Mouse (Mus musculus) activated CD4-positive, CD25-positive, alpha-beta regulatory T cell, adult 4 months (primary cell): ENCODE data around the gene Olfr368. TPM values are rescaled to one million over a fixed set of nuclear protein-coding genes. Genes with fewer than 3 reads are reported as not detected.

Experiments used
- ATAC-seq: one replicate; pipeline ENCODE4 v1.8.0; 2017
- polyA plus RNA-seq, 2 experiments: library from polyadenylated mRNA; unstranded; fragments of 100-300 nt; shearing (Covaris generic); gene quantifications; one replicate each; pipeline ENCODE4 v1.2.1; 2017

The Olfr368 gene
- not detected for polyA plus RNA-seq

GRCm38 (mm10) chr2:37326215-37326614 is at the start of gene Olfr368:
Gene Olfr368 (plus strand): TSS chr2:37326515.
- no peak for ATAC-seq

DNA sequence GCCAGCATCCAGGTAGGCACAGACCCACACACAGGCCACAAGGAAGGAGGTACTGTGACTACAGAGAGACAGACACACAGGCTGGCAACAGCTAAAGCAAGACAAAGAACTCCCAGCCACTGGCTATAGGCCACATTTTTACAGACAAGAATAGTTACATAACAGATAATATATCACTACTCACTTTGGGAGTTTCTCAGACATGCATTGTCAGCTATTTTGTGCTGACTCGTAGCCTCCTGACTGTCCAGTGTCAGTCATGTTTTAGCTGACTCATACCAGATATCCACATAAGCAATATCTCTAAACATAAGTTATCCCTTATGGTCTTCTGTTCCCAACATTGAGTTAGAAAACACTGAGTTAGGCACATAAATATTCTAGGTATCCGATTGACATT is 7.0 kb downstream of the Olfr368 start:
- no peak for ATAC-seq

DNA sequence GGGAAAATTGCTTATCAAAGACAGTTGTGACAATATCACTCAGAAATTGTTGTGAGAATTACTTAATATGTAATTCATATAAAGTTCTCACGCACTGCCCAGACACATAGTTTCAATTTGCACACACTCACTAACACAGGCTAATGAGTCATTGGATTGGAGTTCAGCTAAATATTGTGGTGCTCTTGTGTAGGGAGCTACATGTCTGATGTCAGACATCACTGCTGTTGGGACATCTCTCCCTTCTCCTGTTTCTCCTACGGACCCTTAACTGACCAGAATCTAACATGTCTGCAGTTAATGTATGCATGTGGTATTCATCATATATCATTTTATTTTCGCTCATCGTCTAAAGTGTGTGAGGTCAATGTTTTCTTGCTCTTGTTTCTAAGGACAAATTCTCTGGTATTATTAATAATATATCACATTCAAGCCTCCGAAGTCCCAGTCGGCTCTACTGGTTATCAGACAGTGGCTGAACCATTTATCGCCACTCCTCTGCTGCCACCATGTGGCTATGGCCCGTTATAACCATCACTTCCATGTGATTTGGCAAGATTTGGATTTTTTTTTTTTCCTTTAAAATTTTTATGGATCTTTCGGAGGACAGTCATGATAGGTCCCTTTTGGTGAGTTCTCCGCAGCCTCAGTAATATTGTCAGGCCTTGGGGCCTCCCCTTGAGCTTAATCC is 12.3 kb downstream of the Olfr368 start:
- ATAC-seq = no peak

DNA sequence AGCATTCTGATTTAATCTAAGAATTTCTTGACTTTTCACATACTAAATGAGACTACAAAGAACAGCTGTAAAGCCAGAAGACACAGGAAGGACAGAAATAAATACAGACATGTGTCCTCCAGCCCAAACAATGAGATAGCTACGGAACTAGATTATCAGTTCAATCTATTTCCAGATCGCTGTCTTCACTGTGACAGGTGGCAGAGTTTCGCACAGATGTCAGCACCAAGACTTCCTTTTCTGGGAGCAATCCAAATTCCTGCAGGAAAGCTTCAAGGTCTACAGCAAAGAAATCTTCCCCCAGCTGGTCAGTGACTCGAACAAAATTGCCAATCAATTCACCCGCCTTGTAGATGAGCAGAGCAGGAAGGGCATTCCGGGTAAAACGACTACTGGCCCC is 25.4 kb downstream of the Olfr368 start:
- no peak for ATAC-seq

DNA sequence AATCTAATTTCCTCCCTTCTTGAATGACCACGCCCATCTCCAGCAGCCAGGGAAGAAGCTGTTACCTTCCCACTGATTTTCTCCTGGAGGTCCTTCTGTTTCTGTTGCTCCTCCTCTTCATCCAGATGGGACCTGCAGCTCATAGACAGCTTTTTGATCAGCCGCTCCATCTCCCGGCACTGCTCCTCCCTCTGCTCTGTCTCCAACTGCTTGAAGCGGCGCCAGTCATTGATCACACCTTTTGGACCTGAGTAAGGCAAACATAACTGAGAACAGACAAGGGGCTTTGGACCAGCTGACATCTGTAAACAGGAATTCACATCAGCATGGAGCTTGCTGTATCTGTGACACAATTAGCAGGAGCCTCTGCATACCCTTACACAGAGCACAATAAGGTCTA is 29.3 kb downstream of the Olfr368 start:
- ATAC-seq = no peak

DNA sequence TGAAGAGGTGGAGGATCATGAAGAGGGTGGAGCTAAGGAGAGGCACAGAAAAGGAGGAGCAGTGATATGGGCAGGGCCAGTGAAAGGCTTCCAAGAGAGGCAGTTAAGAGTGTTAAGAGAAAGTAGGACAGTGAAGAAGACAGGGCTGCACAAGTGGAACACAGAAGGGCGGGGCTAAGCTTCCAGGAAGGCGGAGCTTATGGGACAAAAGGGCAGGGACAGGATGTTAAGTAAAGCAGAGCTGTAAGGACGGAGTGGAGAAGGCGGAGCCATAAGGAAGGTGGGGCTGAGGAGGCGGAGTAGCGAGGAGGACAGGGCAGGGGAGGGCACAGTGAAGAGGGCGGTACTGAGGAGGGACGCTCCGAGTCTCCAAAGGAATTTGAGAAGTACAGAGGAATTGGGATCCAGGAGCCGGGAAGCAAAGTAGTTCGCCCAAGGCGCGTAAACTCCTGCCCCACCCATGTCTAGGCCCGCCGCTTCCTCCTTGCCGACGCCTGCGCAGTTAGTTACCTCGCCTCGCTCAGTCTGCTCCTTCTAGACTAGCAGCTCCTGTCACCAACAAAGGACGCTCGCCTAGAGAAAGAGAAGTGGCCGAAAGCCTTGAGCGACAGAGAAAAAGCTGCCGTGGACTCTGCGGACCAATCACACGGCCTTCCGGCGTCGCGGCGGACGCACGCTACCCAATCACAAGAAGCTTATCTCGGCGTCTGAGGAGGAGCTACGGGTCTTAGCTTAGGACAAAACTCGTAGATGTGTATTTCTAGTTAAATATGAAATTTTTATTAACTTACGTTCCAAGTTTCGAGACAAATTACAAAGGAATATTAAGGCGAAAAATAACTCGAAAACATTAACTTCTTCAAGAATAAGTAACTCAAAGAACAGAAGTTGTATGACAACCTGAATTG is 32.6 kb downstream of the Olfr368 start, which contains the start of gene Pdcl:
TSS of gene Pdcl (minus strand) at position 700 of the 908 bp plus-strand sequence.
- peak; percentile 95 for ATAC-seq

- ATAC-seq = no peak
Observed at GRCm38 (mm10) chr2:37359908-37360307, 33.6 kb downstream of the Olfr368 start.

GRCm38 (mm10) chr2:37370651-37371050 is 44.3 kb downstream of the Olfr368 start:
- no peak for ATAC-seq

- ATAC-seq = no peak
Observed at GRCm38 (mm10) chr2:37376018-37376417, 49.7 kb downstream of the Olfr368 start.

DNA sequence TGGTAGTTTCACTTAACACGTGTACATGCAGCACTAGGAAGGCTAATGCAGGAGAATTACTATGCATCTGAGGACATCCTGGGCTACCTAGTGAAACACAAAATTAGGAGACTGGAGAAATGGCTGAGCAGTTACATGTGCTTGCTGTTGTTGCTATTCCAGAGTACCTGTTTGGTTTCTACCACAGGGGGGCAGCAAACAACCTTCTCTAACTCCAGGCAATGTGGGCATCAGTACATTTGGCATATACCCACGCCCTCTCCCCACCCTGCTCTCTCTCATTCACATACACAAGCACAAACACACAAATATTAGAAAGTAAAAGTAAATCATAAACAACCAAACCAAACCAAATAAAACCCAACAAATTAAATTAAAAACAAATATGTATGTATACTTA is 53.9 kb downstream of the Olfr368 start:
- peak; percentile 89 for ATAC-seq

Other genes with a start within 250 kb of the Olfr368 start
- gene Olfr361, start 237.2 kb upstream of the Olfr368 start, polyA plus RNA-seq = not detected
- not detected for gene Olfr362, start 208.6 kb upstream of the Olfr368 start, polyA plus RNA-seq
- under 1 TPM in 1 of 2 experiments, not detected in 1; 0.12 TPM for gene Olfr364-ps1, start 187.2 kb upstream of the Olfr368 start, polyA plus RNA-seq
- not detected for gene Olfr365, start 138.3 kb upstream of the Olfr368 start, polyA plus RNA-seq
- not detected for gene Olfr366, start 114.9 kb upstream of the Olfr368 start, polyA plus RNA-seq
- 10 to 100 TPM; 25.1 to 31.3 TPM for gene Pdcl, start 32.8 kb downstream of the Olfr368 start, polyA plus RNA-seq
- 10 to 100 TPM; 21.2 to 29.0 TPM for gene Rc3h2, start 96.4 kb downstream of the Olfr368 start, polyA plus RNA-seq
- 1 to 10 TPM; 4.6 to 4.7 TPM for gene Zbtb26, start 116.6 kb downstream of the Olfr368 start, polyA plus RNA-seq
- gene Zbtb6, start 116.7 kb downstream of the Olfr368 start, polyA plus RNA-seq = 1 to 10 TPM; 3.0 to 5.9 TPM
- 10 to 100 TPM; 34.9 to 45.9 TPM for gene Rabgap1, start 116.8 kb downstream of the Olfr368 start, polyA plus RNA-seq
- gene Gpr21, start 189.8 kb downstream of the Olfr368 start, polyA plus RNA-seq = 1 to 10 TPM in 1 of 2 experiments, under 1 TPM in 1; 0.33 to 3.1 TPM